Mouse (Mus musculus) ovary, adult 2 months (tissue): ENCODE data around the gene Olfr1282. TPM values are rescaled to one million over a fixed set of nuclear protein-coding genes. Genes with fewer than 3 reads are reported as not detected.

Experiments used
- polyA plus RNA-seq: library from polyadenylated mRNA; depleted of rRNA; stranded (reverse); fragments of >200 nt; gene quantifications from 2 replicates; pipeline ENCODE4 v1.2.3, GENCODE M21; 2012; rRNA removed

The Olfr1282 gene
- not detected in 2 replicates for polyA plus RNA-seq

DNA sequence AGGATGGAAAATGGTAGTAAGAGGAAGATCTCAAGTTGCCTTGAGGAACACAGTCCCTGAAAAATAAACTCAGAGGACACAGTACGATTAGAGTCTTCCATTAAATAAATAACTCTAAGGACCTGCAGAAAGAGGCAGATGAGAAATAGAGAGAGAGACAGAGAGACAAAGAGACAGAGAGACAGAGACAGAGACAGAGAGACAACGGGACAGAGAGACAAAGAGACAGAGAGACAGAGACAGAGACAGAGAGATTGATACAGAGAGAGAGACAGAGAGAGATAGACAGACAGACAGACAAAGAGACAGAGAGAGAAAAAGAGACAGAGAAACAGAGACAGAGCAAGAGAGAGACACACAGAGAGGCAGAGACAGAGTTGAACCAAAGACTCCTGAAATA is at the start of gene Olfr1282:
Gene Olfr1282 (minus strand): TSS at position 101 of the 400 bp plus-strand sequence.

DNA sequence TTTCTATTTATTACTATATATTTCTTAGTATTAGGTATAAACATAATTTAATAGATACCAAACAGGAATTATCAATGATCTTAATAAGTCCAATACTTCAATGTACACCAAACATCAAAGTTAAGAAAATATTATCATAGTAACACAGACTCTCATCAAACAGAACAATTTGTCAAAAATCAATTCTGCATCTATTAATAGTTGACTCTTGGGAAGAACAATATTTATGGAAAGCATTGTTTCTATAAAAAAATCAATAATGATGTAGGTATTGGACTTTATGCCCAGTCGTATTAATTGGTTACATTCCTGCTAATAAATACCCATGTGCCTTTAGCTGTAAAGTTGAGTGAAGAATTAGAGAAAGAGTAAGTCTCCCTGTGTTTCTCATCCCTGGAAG is 39.3 kb upstream of the Olfr1282 start, which contains the start of gene Olfr1284:
Gene Olfr1284 (plus strand): TSS at position 301 of the 400 bp plus-strand sequence.

DNA sequence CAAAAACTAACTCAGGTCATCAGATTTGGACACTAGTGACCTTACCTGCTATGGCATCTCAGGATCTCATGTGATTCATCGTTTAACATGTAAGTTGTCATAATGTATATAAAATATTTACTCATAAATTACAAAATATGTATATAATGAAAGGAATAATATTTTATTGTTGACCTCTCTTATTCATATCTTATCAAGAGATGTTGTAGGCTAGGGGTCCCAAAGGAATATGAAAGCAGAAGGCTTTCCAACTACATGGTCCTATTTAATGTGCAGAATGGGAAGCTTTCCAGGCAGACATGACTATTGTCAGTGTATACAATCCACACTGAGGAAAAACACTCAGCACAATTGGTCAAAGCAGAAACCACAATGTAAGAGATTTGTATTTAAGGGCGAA is 30.6 kb upstream of the Olfr1282 start, which contains the start of gene Olfr1283:
Gene Olfr1283 (plus strand): TSS at position 301 of the 400 bp plus-strand sequence.

DNA sequence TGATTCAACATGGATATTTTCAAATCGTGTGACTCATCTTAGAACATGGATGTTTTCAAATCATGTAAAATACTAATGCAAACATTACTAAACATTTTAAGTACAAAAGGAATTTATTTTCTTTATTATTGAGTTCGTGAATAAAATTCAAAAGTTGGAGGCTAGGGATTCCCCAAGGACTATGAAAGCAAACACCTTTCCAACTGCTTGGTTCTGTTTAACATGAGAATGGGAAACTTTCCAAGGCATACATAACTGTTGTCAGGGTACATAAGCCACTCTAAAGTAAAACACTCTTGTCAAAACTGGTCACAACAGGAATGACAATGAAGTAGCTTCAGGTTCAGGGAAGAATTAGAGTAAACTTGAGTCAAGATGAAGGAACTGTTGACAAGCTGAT is 9.7 kb downstream of the Olfr1282 start, which contains the start of gene Olfr1281:
Gene Olfr1281 (plus strand): TSS at position 301 of the 400 bp plus-strand sequence.

DNA sequence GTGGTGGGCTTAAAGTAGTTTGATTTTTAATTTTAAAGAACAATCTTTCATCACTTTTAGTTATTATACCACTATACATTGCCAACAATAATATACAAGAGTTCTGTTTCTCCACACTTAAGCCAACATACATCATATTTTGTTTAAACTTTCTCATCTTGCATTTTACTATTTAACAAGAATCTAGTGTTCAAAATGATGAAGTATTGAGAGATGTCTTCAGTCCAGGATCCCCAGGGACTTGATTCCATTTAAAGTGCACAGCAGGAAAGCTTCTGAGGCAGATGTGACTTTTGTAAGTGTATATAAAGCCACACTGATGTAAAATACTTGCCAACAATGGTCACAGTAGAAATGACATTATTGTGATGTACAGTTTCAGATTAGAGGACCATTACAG is 22.2 kb downstream of the Olfr1282 start, which contains the start of gene Olfr1280:
Gene Olfr1280 (plus strand): TSS at position 301 of the 400 bp plus-strand sequence.

DNA sequence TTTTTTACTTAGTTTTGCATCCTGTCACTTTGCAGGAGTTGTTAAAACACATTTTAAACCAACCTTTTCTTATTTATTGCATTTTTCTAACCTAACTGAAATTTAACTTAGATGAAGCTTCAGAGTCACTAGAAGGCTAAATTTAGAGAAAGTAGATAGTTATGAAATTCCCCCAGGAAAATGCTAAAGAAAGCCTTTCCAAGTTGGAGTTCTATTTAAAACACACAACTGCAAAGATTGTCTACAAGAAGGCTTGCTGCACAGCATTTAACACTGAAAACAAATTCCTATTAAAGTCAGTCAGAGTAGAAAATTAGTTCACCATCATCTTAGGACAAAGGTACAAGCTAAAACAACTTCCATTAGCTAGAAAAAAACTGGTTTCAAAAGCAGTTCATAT is 35.5 kb downstream of the Olfr1282 start, which contains the start of gene Olfr1279:
Gene Olfr1279 (plus strand): TSS at position 262 of the 400 bp plus-strand sequence.

DNA sequence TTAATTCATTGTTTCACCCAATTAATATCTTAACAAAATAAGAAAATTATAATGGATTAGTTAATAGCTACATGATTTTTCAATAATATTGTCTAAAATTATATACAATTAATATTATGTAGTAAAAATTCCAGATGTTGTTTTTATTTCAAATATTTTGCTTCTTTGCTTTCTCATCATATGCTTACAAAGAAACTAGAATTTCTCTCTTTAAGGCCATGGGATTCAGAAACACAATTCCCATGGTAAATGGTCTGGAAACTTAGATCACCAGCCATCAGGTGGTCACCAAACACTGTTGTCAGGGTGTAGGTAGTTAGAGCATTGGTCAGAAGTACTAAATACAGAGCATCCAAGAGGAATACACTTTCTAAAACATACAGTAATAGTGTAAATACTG is 46.0 kb downstream of the Olfr1282 start, which contains the start of gene Olfr1278:
Gene Olfr1278 (plus strand): TSS at position 301 of the 400 bp plus-strand sequence.

Other genes with a start within 250 kb of the Olfr1282 start
- not detected in 2 replicates for gene Gm13941, start 230.1 kb downstream of the Olfr1282 start, polyA plus RNA-seq
- not detected in 2 replicates for gene Gm15130, start 183.1 kb downstream of the Olfr1282 start, polyA plus RNA-seq
- gene 4930430A15Rik, start 106.5 kb downstream of the Olfr1282 start, polyA plus RNA-seq: not detected in 2 replicates
- gene Olfr1275, start 100.8 kb downstream of the Olfr1282 start, polyA plus RNA-seq: not detected in 2 replicates
- gene Olfr1276, start 81.6 kb downstream of the Olfr1282 start, polyA plus RNA-seq: not detected in 2 replicates
- gene Olfr1277, start 62.0 kb downstream of the Olfr1282 start, polyA plus RNA-seq: not detected in 2 replicates
- gene Olfr1278, start 45.9 kb downstream of the Olfr1282 start, polyA plus RNA-seq: not detected in 2 replicates
- not detected in 2 replicates for gene Olfr1279, start 35.4 kb downstream of the Olfr1282 start, polyA plus RNA-seq
- gene Olfr1280, start 22.1 kb downstream of the Olfr1282 start, polyA plus RNA-seq: not detected in 2 replicates
- not detected in 2 replicates for gene Olfr1281, start 9.6 kb downstream of the Olfr1282 start, polyA plus RNA-seq
- not detected in 2 replicates for gene Olfr1283, start 30.7 kb upstream of the Olfr1282 start, polyA plus RNA-seq
- not detected in 2 replicates for gene Olfr1284, start 39.4 kb upstream of the Olfr1282 start, polyA plus RNA-seq
- not detected in 2 replicates for gene Olfr1286, start 87.0 kb upstream of the Olfr1282 start, polyA plus RNA-seq
- not detected in 2 replicates for gene Olfr1287, start 113.1 kb upstream of the Olfr1282 start, polyA plus RNA-seq
- gene Olfr1288, start 138.0 kb upstream of the Olfr1282 start, polyA plus RNA-seq: not detected in 2 replicates
- not detected in 2 replicates for gene Olfr1289, start 144.7 kb upstream of the Olfr1282 start, polyA plus RNA-seq
- gene Olfr1290, start 157.8 kb upstream of the Olfr1282 start, polyA plus RNA-seq: not detected in 2 replicates
- not detected in 2 replicates for gene Olfr1291-ps1, start 161.1 kb upstream of the Olfr1282 start, polyA plus RNA-seq
- gene Olfr1293-ps, start 189.1 kb upstream of the Olfr1282 start, polyA plus RNA-seq: not detected in 2 replicates
- not detected in 2 replicates for gene Olfr1294, start 204.2 kb upstream of the Olfr1282 start, polyA plus RNA-seq
- not detected in 2 replicates for gene Olfr1295, start 233.6 kb upstream of the Olfr1282 start, polyA plus RNA-seq